Mouse (Mus musculus): ENCODE data around the gene Tbpl1. TPM values are rescaled to one million over a fixed set of nuclear protein-coding genes. Genes with fewer than 3 reads are reported as not detected.

The Tbpl1 gene
- total RNA-seq, 2 experiments from 2014 or later = 65.2 to 68.5 TPM

DNA sequence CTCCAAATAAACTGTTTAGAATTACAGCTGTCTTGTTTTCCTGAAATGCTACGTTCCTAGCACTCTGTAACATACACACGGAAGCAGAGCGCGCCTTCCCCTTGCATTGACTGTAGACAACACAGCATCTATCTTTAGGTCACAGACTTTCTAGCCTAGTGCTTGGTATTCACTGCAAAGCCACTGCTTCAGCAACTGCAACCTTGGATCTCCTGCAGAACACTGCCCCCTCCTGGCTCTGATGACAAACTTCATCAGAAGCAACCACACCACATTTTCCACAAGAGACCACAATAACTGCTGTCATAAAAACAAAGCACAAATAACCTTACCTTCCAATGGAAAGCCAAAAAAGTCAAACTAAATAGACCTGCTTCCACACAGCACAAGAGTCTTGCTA, 17.2 kb downstream of the Tbpl1 start:
- DNase-seq (ENCODE audit: extremely low spot score in 1 of 2, low spot score in 2 of 2) = peak; percentile 42 to 48
- intact Hi-C loops (cut with DNase I) = loop anchor here (5.0 to 10.0 kb wide), 2 partner anchors 100 to 137 kb away; no protein-coding TSS in a partner anchor

GRCm38 (mm10) chr10:22712955-22713354, 18.8 kb downstream of the Tbpl1 start:
- intact Hi-C loops (cut with DNase I) = loop anchor here (5.0 to 10.0 kb wide), 2 partner anchors 98 to 136 kb away; no protein-coding TSS in a partner anchor
- DNase-seq (ENCODE audit: extremely low spot score in 1 of 2, low spot score in 2 of 2) = no peak

DNA sequence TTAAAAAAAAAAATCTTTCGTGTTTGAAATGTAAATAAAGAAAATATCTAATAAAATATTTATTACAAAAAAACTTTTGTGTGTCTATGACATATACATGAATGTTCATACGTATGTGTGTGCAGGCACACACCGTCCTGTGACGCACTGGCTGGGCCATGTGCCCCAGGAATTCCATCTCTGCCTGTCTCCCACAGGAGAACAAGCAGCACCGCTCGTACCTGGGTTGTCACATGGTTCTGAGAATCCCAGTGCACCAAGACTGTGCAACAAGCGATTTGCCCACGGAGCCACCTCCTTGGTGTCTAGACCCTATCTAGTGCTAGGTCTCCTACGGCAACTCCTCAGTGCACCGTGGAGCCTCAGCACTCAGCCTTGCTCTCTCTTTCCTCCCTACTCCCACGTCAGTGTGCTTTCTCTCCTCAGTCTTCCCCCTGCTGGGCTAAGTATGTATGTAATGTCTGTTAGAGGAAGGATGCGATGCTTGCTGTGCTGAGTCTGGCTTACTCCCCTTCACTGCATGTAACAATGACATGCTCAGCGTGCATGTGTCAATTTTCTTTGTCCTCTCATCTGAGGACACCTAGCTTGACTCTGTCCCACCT, 21.5 kb downstream of the Tbpl1 start:
- intact Hi-C loops (cut with DNase I) = loop anchor here (5.0 to 10.0 kb wide), 2 partner anchors 95 to 133 kb away; no protein-coding TSS in a partner anchor
- DNase-seq (ENCODE audit: extremely low spot score in 1 of 2, low spot score in 2 of 2) = no peak

- intact Hi-C loops (cut with DNase I) = no loop called here
- DNase-seq (ENCODE audit: extremely low spot score in 1 of 2, low spot score in 2 of 2) = no peak
Observed at GRCm38 (mm10) chr10:22708190-22708843, 23.4 kb downstream of the Tbpl1 start.

DNA sequence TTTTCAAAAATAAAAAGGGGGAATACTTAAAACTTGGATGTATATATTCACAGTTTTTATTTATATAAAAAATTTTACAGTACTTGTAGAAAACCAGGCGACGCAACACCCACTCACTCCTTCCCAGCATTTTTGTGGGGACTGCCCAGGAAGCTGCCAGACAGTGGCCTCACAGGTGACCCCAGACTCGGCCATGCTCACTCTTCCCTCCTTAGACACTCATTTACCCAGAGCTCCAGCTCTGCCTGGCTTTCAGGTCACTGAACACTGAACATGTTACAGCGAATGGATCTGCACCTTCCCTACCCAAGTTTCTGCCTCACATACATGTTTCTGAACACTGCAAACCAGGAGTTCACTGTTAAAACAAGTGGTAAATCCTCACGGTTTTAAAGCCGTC, 27.9 kb downstream of the Tbpl1 start:
- DNase-seq (ENCODE audit: extremely low spot score in 1 of 2, low spot score in 2 of 2) = no peak

GRCm38 (mm10) chr10:22701485-22702315, 30.0 kb downstream of the Tbpl1 start:
- DNase-seq (ENCODE audit: extremely low spot score in 1 of 2, low spot score in 2 of 2) = no peak
- intact Hi-C loops (cut with DNase I) = no loop called here

More for the DNA sequence above, 27.9 kb downstream of the Tbpl1 start:
- intact Hi-C loops (cut with DNase I) = no loop called here

GRCm38 (mm10) chr10:22700773-22701172, 31.0 kb downstream of the Tbpl1 start:
- intact Hi-C loops (cut with DNase I) = no loop called here

GRCm38 (mm10) chr10:22699487-22700335, 32.0 kb downstream of the Tbpl1 start:
- intact Hi-C loops (cut with DNase I) = no loop called here
- DNase-seq (ENCODE audit: extremely low spot score in 1 of 2, low spot score in 2 of 2) = peak in 1 of 2 experiments; percentile 41

More at GRCm38 (mm10) chr10:22700773-22701172, 31.0 kb downstream of the Tbpl1 start:
- no peak for DNase-seq (ENCODE audit: extremely low spot score in 1 of 2, low spot score in 2 of 2)

DNA sequence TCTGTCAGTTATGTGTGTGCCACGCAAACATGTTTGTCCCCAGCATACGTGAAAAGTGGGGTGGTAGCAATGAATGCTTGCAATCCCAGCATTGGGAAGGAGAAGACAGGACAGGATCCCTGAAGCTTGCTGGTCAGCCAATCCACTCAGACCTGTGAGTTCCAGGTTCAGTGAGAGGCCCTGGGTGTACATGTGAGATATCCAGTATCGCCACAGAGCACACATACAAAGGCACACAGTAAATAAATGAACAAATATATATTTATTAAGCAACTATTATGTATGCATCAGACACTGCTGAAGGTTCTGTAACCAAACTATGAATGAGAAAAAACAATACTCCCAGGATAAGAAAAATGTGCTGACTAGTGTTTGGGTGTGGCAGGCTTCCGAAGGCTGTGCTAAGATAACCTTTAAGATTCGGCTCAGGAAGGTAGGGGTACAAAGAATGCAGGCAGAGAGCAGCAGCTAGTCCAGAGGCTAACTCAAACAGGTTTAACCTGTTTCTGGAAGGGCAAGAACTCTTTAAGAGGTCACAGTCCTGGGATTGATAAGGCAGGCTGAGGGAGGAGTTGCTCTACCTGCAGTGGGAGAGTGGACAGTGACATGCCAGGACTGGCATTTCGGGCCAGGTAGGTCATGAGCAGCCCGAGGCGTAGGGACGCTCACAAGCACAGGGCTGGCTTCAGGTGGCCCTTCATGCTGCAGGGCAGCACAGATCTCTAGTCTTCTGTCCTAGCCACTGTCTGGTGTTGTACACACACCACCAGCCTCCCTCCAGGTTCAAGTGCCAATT, 33.4 kb downstream of the Tbpl1 start:
- intact Hi-C loops (cut with DNase I) = no loop called here

DNA sequence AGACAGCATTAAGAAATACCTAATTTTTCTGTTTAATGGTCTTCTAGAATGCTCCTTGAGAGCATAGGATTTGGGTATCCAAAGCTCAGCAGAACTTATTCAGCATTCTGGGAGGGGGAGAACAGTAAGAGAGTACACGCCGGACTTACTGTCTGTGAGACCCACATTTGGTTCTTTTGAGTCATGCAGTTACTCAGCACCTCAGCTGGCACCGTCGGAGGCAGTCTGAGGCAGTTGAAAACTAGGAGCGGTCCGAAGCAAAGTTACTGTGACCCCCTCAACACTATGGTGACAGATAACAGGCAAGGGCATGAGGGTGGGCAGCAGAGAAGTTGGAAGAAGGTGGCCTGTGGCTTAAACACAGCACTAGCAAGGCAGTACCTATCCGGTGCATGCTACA, 34.9 kb downstream of the Tbpl1 start:
- no peak for DNase-seq (ENCODE audit: extremely low spot score in 1 of 2, low spot score in 2 of 2)
- intact Hi-C loops (cut with DNase I) = no loop called here

More for the DNA sequence above, 33.4 kb downstream of the Tbpl1 start:
- DNase-seq (ENCODE audit: extremely low spot score in 1 of 2, low spot score in 2 of 2) = no peak

DNA sequence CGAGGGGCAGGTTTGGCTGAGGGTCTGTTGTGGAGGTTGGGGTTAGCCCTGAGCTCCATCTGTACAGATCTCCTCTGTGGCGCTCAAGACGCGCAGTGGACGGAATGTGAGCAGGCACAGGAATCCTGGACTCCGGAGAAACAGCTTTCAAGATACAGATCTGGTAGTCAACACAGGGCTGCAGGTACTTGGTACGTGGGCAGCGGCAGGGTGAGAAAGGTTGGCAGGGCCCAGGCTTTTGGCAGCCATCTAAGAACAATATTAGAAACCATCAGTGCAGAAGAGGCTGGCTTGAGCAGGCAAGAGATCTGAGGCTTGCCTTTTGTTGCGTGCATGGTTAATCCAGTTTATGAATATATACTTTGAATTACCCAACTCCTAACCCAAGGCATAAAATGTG, 35.5 kb downstream of the Tbpl1 start:
- intact Hi-C loops (cut with DNase I) = no loop called here
- no peak for DNase-seq (ENCODE audit: extremely low spot score in 1 of 2, low spot score in 2 of 2)

- no peak for DNase-seq (ENCODE audit: extremely low spot score in 1 of 2, low spot score in 2 of 2)
- intact Hi-C loops (cut with DNase I) = no loop called here
Observed at GRCm38 (mm10) chr10:22675848-22676630, 55.7 kb downstream of the Tbpl1 start.

- DNase-seq (ENCODE audit: extremely low spot score in 1 of 2, low spot score in 2 of 2) = no peak
- intact Hi-C loops (cut with DNase I) = no loop called here
Observed at GRCm38 (mm10) chr10:22674176-22674575, 57.6 kb downstream of the Tbpl1 start.

- intact Hi-C loops (cut with DNase I) = no loop called here
- no peak for DNase-seq (ENCODE audit: extremely low spot score in 1 of 2, low spot score in 2 of 2)
Observed at GRCm38 (mm10) chr10:22668509-22668908, 63.2 kb downstream of the Tbpl1 start.

DNA sequence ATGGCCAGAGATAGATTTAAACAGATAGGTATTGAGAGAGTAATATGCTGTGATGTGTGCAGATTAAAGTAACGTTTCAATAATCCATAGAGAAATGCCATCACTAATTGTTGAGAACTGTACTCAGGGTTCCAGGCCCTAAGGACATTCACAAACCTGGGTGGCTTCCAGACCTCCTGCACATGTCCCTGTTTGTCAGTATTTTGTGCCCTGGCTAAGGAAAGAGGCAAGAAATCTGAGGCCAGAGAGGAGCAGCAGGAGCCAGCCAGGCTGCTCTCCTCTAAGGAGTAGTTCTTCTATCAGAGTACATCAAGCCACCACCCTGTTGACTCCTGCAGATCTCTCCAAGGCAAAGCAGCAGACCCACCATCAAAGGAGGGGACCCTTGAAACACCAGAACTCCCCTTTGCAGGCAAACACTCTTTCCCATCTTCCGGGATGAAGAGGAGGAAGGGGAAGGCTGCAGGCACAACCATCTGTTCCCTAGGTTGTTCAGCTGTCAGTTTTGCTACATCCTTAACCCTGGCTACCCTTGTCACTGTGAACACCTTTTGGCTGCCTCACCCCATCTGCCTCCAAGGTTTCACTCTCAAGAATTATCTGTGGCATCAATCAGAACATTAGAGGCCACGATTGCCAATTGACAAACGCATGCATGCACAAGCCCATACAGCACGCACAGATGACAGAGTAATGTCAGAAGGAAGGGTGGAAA, 71.3 kb downstream of the Tbpl1 start:
- no peak for DNase-seq (ENCODE audit: extremely low spot score in 1 of 2, low spot score in 2 of 2)
- intact Hi-C loops (cut with DNase I) = no loop called here

- no peak for DNase-seq (ENCODE audit: extremely low spot score in 1 of 2, low spot score in 2 of 2)
- intact Hi-C loops (cut with DNase I) = no loop called here
Observed at GRCm38 (mm10) chr10:22659386-22659725, 72.4 kb downstream of the Tbpl1 start.

All from left cerebral cortex, postnatal 10 days (tissue).